Mouse (Mus musculus) liver, embryonic 13.5 days (tissue): ENCODE measurements at regions not wholly inside any gene's neighbourhood (a gene's known extent, or its start where the extent isn't known, plus 50 kb on each side); places are given as distances from the start of the nearest gene placed in this dataset.
A peak's percentile ranks its signal among the peaks of the same experiment; 100 is the strongest.

Experiments
- ATAC-seq: fragments of 200-750 bp; cut with Nextera tagmentation; 2 replicates; pipeline ENCODE4 v1.8.0; 2017; ENCODE audit warnings: low read depth, mild to moderate bottlenecking, moderate number of reproducible peaks, moderate library complexity
- DNase-seq: peaks from one replicate; pipeline ENCODE4 v3.0.0; 2022
- H3K27ac ChIP-seq: fragments of 300-500 bp; sonication (generic); 2 replicates; pipeline ENCODE4 v1.5.1; 2015; ENCODE audit warnings: moderate library complexity, mild to moderate bottlenecking, inconsistent platforms
- H3K27me3 ChIP-seq: fragments of 300-500 bp; sonication (generic); 2 replicates; pipeline ENCODE4 v1.6.1; 2015; ENCODE audit warnings: mild to moderate bottlenecking, inconsistent platforms
- H3K36me3 ChIP-seq: fragments of 300-500 bp; sonication (generic); 2 replicates; pipeline ENCODE4 v1.6.1; 2015; ENCODE audit warnings: mild to moderate bottlenecking, inconsistent platforms
- H3K4me1 ChIP-seq: fragments of 300-500 bp; sonication (generic); replicated peaks from 2 replicates; pipeline ENCODE4 v1.6.1; 2015; ENCODE audit warnings: inconsistent platforms
- H3K4me2 ChIP-seq: fragments of 300-500 bp; sonication (generic); 2 replicates; pipeline ENCODE4 v1.6.1; 2015; ENCODE audit warnings: inconsistent platforms, mild to moderate bottlenecking, moderate library complexity
- H3K4me3 ChIP-seq: fragments of 300-500 bp; sonication (generic); replicated peaks from 2 replicates; pipeline ENCODE4 v1.5.1; 2015; ENCODE audit warnings: mild to moderate bottlenecking, inconsistent platforms
- H3K9ac ChIP-seq: fragments of 300-500 bp; sonication (generic); 2 replicates; pipeline ENCODE4 v1.6.1; 2015; ENCODE audit warnings: mild to moderate bottlenecking, inconsistent platforms
- H3K9me3 ChIP-seq: fragments of 300-500 bp; sonication (generic); replicated peaks from 2 replicates; pipeline ENCODE4 v1.6.1; 2016; ENCODE audit warnings: inconsistent platforms
- WGBS: fragments of 180-500 bp; shearing (Covaris S2); methylation state at CpG from one replicate; pipeline ENCODE4 v1.1.7; 2015; ENCODE audit not compliant: insufficient replicate concordance; 5-methylcytosine and 5-hydroxymethylcytosine counted together

DNA sequence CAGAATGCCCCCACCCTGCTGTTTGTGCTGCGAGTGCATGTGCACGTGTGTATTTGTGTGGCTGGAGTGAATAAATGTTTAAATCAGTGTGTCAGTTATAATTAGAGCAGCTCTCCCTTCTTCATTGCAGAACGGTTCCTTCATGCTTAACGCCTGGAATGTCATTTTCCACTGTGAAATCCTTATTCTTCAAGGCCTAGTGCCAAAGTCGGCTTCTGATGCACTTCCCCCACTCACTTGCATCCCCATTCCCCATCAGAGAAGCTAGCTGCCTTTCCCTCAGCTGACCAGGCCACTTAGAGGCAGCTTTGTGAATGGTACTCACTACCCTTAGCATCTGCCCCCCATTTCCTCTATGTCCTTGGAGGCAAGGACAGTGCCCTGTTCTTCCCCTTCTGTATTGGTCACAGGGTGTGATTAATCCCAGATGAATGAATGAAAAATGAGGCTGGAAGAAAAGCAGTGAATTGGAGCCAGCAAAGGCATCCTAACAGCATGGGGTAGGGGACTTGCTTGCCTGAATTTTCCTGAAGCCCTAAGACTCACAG is 162.6 kb downstream of the H2al1j start:
- Histone ChIP-seq H3K27ac (no peak overlapping the region), H3K4me1 (no peaks in the 10 kb centered on the region), H3K9me3 (no peaks in the 10 kb centered on the region), H3K9ac (no peak overlapping the region), H3K36me3 (no peaks in the 10 kb centered on the region), H3K4me2 (no peak overlapping the region), H3K27me3 (peaks cover 26% of the 10 kb centered on the region), H3K4me3 (no peak overlapping the region)
- ATAC-seq (no peak), DNase-seq (no peak)
- WGBS = 65% methylated on average over 5 of the region's 5 CpGs

DNA sequence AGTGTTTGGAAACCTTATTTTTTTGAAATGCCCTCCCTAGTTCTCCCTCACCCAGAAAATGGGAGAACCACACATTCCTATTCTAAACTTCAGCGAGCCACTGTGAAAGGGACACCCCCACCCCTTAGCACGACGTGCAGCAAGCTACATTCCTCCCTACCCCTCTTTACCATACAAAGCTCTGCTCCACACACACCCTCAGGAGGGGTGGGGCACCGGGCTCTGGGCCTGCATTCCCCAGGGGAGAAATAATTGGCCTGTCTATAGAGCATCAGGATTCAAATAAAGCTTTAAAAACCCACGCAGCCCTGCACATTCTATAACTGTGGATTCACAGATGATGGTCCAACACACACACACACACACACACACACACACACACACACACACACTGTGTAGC is 163.6 kb downstream of the H2al1j start:
- no peak overlapping the region for H3K27ac ChIP-seq
- ATAC-seq = no peak

GRCm38 (mm10) chrX:11491676-11492391 is 164.2 kb downstream of the H2al1j start:
- Histone ChIP-seq H3K4me2 (no peak overlapping the region), H3K4me1 (no peaks in the 10 kb centered on the region), H3K27me3 (peaks cover 27% of the 10 kb centered on the region), H3K4me3 (no peak overlapping the region), H3K36me3 (no peaks in the 10 kb centered on the region), H3K27ac (no peak overlapping the region), H3K9ac (no peak overlapping the region), H3K9me3 (no peaks in the 10 kb centered on the region)
- ATAC-seq (no peak), DNase-seq (no peak)
- 35% methylated on average over 30 of the region's 32 CpGs for WGBS

More for the DNA sequence above, 163.6 kb downstream of the H2al1j start:
- H3K36me3 ChIP-seq = no peaks in the 10 kb centered on the region
- no peak overlapping the region for H3K4me2 ChIP-seq
- no peak overlapping the region for H3K4me3 ChIP-seq
- WGBS = 32% methylated on average over 5 of the region's 5 CpGs
- no peaks in the 10 kb centered on the region for H3K4me1 ChIP-seq
- DNase-seq = no peak
- H3K9ac ChIP-seq = no peak overlapping the region
- peaks cover 27% of the 10 kb centered on the region for H3K27me3 ChIP-seq
- no peaks in the 10 kb centered on the region for H3K9me3 ChIP-seq

- no peak for ATAC-seq
- Histone ChIP-seq H3K27ac (no peak overlapping the region), H3K36me3 (no peaks in the 10 kb centered on the region), H3K4me2 (0 out of 2 replicates have a peak overlapping the region, but pooled peaks have one; percentile 8), H3K4me3 (no peak overlapping the region), H3K9ac (no peak overlapping the region), H3K9me3 (no peaks in the 10 kb centered on the region), H3K27me3 (peaks cover 27% of the 10 kb centered on the region), H3K4me1 (no peaks in the 10 kb centered on the region)
- no peak for DNase-seq
- WGBS = 29% methylated on average over 19 of the region's 19 CpGs
Observed at GRCm38 (mm10) chrX:11493526-11494245, 166.1 kb downstream of the H2al1j start.

- Histone ChIP-seq H3K9ac (no peak overlapping the region), H3K4me1 (no peaks in the 10 kb centered on the region), H3K4me2 (no peak overlapping the region), H3K4me3 (no peak overlapping the region), H3K9me3 (no peaks in the 10 kb centered on the region), H3K36me3 (no peaks in the 10 kb centered on the region), H3K27me3 (peaks cover 27% of the 10 kb centered on the region), H3K27ac (no peak overlapping the region)
- no peak for ATAC-seq
- WGBS = 32% methylated on average over 12 of the region's 12 CpGs
- no peak for DNase-seq
Observed at GRCm38 (mm10) chrX:11494246-11494630, 166.6 kb downstream of the H2al1j start.

- no peak overlapping the region for H3K4me3 ChIP-seq
- no peak overlapping the region for H3K9ac ChIP-seq
- ATAC-seq = no peak
Observed at GRCm38 (mm10) chrX:11512439-11512838, 184.8 kb downstream of the H2al1j start.

DNA sequence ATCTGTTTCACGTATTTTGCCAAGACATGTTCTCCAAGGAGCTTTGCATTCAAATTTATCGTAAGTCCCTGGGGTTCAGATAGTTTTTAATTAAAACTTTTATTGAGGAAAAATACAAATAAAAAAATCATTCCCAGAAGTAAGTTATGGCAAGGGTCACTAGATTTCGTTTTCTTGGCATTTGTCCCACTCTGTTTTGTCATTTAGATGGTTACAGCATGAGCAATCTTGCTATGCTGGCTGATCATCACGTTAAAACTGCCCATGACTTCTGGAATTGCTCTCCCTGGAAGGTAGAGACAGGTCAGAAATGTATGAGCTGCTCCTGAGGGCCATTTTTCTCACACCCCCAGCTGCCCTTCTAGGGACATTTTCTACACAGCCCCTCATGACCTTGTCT is 185.3 kb downstream of the H2al1j start:
- no peak for ATAC-seq
- 46% methylated on average over 4 of the region's 4 CpGs for WGBS
- DNase-seq = no peak

More at GRCm38 (mm10) chrX:11512439-11512838, 184.8 kb downstream of the H2al1j start:
- H3K4me1 ChIP-seq = no peaks in the 10 kb centered on the region
- H3K27me3 ChIP-seq = no peaks in the 10 kb centered on the region
- WGBS = 42% methylated on average over 5 of the region's 5 CpGs
- no peak overlapping the region for H3K27ac ChIP-seq
- no peaks in the 10 kb centered on the region for H3K36me3 ChIP-seq
- no peak for DNase-seq
- H3K9me3 ChIP-seq = no peaks in the 10 kb centered on the region
- H3K4me2 ChIP-seq = no peak overlapping the region

GRCm38 (mm10) chrX:11523791-11524190 is 196.2 kb downstream of the H2al1j start:
- Histone ChIP-seq H3K27ac (no peak overlapping the region), H3K36me3 (no peaks in the 10 kb centered on the region), H3K27me3 (no peaks in the 10 kb centered on the region), H3K4me1 (no peaks in the 10 kb centered on the region), H3K4me3 (no peak overlapping the region), H3K9me3 (no peaks in the 10 kb centered on the region), H3K9ac (no peak overlapping the region), H3K4me2 (no peak overlapping the region)
- WGBS = 62% methylated on average over 4 of the region's 4 CpGs
- no peak for ATAC-seq
- DNase-seq = no peak

More for the DNA sequence above, 185.3 kb downstream of the H2al1j start:
- no peaks in the 10 kb centered on the region for H3K36me3 ChIP-seq
- H3K4me3 ChIP-seq = no peak overlapping the region
- H3K27me3 ChIP-seq = no peaks in the 10 kb centered on the region
- H3K9ac ChIP-seq = no peak overlapping the region
- H3K4me1 ChIP-seq = no peaks in the 10 kb centered on the region
- H3K9me3 ChIP-seq = no peaks in the 10 kb centered on the region
- no peak overlapping the region for H3K4me2 ChIP-seq
- H3K27ac ChIP-seq = no peak overlapping the region

GRCm38 (mm10) chrX:11525326-11525725 is 197.7 kb downstream of the H2al1j start:
- ATAC-seq (no peak), DNase-seq (no peak)
- H3K9ac ChIP-seq = no peak overlapping the region
- H3K4me3 ChIP-seq = no peak overlapping the region
- H3K9me3 ChIP-seq = no peaks in the 10 kb centered on the region
- H3K4me1 ChIP-seq = no peaks in the 10 kb centered on the region
- no peak overlapping the region for H3K27ac ChIP-seq
- no peaks in the 10 kb centered on the region for H3K36me3 ChIP-seq
- H3K27me3 ChIP-seq = no peaks in the 10 kb centered on the region
- 74% methylated on average over 8 of the region's 8 CpGs for WGBS
- no peak overlapping the region for H3K4me2 ChIP-seq

DNA sequence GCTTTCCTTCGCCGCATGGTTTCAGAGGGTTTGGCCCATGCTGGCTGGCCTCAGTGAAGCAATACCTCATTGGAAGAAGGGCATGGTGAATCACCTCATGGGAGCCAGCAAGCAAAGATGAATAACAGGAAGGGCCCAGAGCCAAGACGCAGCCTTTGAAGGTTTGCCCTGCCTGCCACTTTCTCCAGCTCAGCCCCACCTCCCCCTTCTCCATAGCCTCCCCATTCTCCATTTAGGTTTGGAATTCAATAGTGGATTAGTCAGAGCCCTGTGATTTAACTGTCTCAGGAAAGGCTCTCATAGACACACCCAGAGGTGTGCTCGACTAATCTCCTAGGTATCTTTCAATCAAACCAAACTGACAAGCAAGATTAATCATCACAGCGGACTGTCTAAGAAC is 201.0 kb downstream of the H2al1j start:
- Histone ChIP-seq H3K27ac (no peak overlapping the region), H3K27me3 (no peaks in the 10 kb centered on the region), H3K36me3 (no peaks in the 10 kb centered on the region), H3K4me1 (no peaks in the 10 kb centered on the region), H3K4me2 (no peak overlapping the region), H3K9me3 (no peaks in the 10 kb centered on the region), H3K9ac (no peak overlapping the region), H3K4me3 (no peak overlapping the region)
- DNase-seq (no peak), ATAC-seq (no peak)
- 65% methylated on average over 5 of the region's 5 CpGs for WGBS

DNA sequence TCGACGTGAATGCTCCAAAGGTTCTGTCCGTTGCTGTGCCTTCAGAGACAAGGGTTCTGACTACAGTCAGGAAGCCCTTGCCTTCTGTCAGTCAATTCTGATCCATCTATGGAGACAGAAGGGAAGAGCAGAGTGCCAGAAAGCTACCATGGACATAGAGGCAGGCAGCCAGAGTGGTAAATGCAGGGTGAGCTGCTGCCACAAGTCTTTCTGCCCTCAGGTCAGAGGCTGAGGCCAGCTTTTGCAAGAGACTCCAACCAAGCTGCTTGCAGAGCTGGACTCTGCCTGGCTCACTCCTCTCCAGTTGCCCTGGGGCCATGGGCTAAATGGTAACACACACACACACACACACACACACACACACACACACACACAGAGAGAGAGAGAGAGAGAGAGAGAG is 201.6 kb downstream of the H2al1j start:
- H3K9me3 ChIP-seq = no peaks in the 10 kb centered on the region
- ATAC-seq = no peak
- H3K9ac ChIP-seq = no peak overlapping the region
- H3K4me2 ChIP-seq = no peak overlapping the region
- no peaks in the 10 kb centered on the region for H3K27me3 ChIP-seq
- no peak overlapping the region for H3K27ac ChIP-seq
- H3K4me1 ChIP-seq = no peaks in the 10 kb centered on the region
- no peak overlapping the region for H3K4me3 ChIP-seq
- no peaks in the 10 kb centered on the region for H3K36me3 ChIP-seq
- DNase-seq = no peak
- 53% methylated on average over 3 of the region's 3 CpGs for WGBS
